Mouse (Mus musculus) stomach, embryonic 16.5 days (tissue): ENCODE measurements around the gene Psmb5. TPM values are rescaled to one million over a fixed set of nuclear protein-coding genes. Genes with fewer than 3 reads are reported as not detected.

Experiments
- microRNA counts: library from miRNA; unstranded; fragments of <30 nt; microRNA quantifications from one replicate; lab custom pipeline; 2016
- microRNA-seq: library from miRNA; unstranded; fragments of <30 nt; microRNA quantifications from one replicate; pipeline ENCODE4, GENCODE M21; 2016
- polyA plus RNA-seq: library from polyadenylated mRNA; unstranded; fragments of >200 nt; fragmentation: Nextera tagmentation; extraction: Ambion mirVana; gene quantifications from 2 replicates; pipeline ENCODE4 v1.2.1, GENCODE M21; 2015

Gene Psmb5
- polyA plus RNA-seq, 1 experiment from 2014 or later, result 346 TPM

MicroRNAs encoded within 50 kb of the gene (microRNA counts, 519-probe panel; counts per million panel counts)
- microRNA mmu-miR-686 (lab: Ali Mortazavi, UCI), result not detected

Small RNAs within 50 kb of the gene (microRNA-seq; reads per million reads assigned to microRNA genes)
- not detected for gene Mir686
- gene Mir6948, result 0.99 reads per million

Other genes with a start within 250 kb of the Psmb5 start
- 19.0 and 23.0 TPM in 2 replicates for gene Slc7a7, start 200.2 kb downstream of the Psmb5 start, polyA plus RNA-seq
- 206 and 264 TPM in 2 replicates for gene Mrpl52, start 191.1 kb downstream of the Psmb5 start, polyA plus RNA-seq
- gene Mmp14, start 186.4 kb downstream of the Psmb5 start, polyA plus RNA-seq, result 120 and 126 TPM in 2 replicates
- gene Lrp10, start 153.9 kb downstream of the Psmb5 start, polyA plus RNA-seq, result 39.6 and 40.3 TPM in 2 replicates
- 1.5 TPM in 2 replicates for gene Rem2, start 141.9 kb downstream of the Psmb5 start, polyA plus RNA-seq
- 66.5 and 71.1 TPM in 2 replicates for gene Prmt5, start 100.5 kb downstream of the Psmb5 start, polyA plus RNA-seq
- gene Haus4, start 63.4 kb downstream of the Psmb5 start, polyA plus RNA-seq, result 39.0 and 44.4 TPM in 2 replicates
- gene Ajuba, start 40.5 kb downstream of the Psmb5 start, polyA plus RNA-seq, result 19.5 and 20.6 TPM in 2 replicates
- gene 4931414P19Rik, start 12.0 kb downstream of the Psmb5 start, polyA plus RNA-seq, result 8.2 and 9.0 TPM in 2 replicates
- not detected in 2 replicates for gene Psmb11, start 3.4 kb upstream of the Psmb5 start, polyA plus RNA-seq
- gene Gm17606, start 22.9 kb upstream of the Psmb5 start, polyA plus RNA-seq, result not detected in 2 replicates
- 1.6 and 2.2 TPM in 2 replicates for gene Cdh24, start 23.3 kb upstream of the Psmb5 start, polyA plus RNA-seq
- 68.3 and 76.6 TPM in 2 replicates for gene 1700123O20Rik, start 68.2 kb upstream of the Psmb5 start, polyA plus RNA-seq
- gene Acin1, start 68.9 kb upstream of the Psmb5 start, polyA plus RNA-seq, result 89.1 and 101 TPM in 2 replicates
- gene Gm29776, start 80.8 kb upstream of the Psmb5 start, polyA plus RNA-seq, result 0.15 and 0.19 TPM in 2 replicates
- 0.88 and 1.2 TPM in 2 replicates for gene Cebpe, start 94.2 kb upstream of the Psmb5 start, polyA plus RNA-seq
- 9.9 and 10.2 TPM in 2 replicates for gene Slc7a8, start 163.9 kb upstream of the Psmb5 start, polyA plus RNA-seq
- not detected in 2 replicates for gene Rnf212b, start 196.1 kb upstream of the Psmb5 start, polyA plus RNA-seq